Mouse (Mus musculus) liver, postnatal 0 days (tissue): ENCODE measurements around the gene Olfr1047. TPM values are rescaled to one million over a fixed set of nuclear protein-coding genes. Genes with fewer than 3 reads are reported as not detected.
"Not testable (repeated sequence)": the region's sequence is repeated elsewhere in the genome, so short reads cannot be mapped to it uniquely, and the experiment has no call there.

ENCODE experiments used
- ATAC-seq: fragments of 200-750 bp; cut with Nextera tagmentation; 2 replicates; pipeline ENCODE4 v1.8.0; 2017; ENCODE audit warnings: mild to moderate bottlenecking, moderate library complexity
- DNase-seq: peaks from one replicate; pipeline ENCODE4 v3.0.0-alpha.2; 2016
- H3K27ac ChIP-seq: fragments of 300-500 bp; sonication (generic); 2 replicates; pipeline ENCODE4 v1.5.1; 2014; ENCODE audit warnings: antibody characterized with exemption, moderate library complexity, mild to moderate bottlenecking, low read depth
- H3K27me3 ChIP-seq: fragments of 300-500 bp; sonication (generic); 2 replicates; pipeline ENCODE4 v1.6.1; 2014; ENCODE audit warnings: low read length, control low read depth, mixed read lengths; ENCODE audit not compliant: insufficient read depth
- H3K36me3 ChIP-seq: fragments of 300-500 bp; sonication (generic); replicated peaks from 2 replicates; pipeline ENCODE4 v1.6.1; 2014; ENCODE audit warnings: mild to moderate bottlenecking, control low read depth, low read length, moderate library complexity, mixed read lengths; ENCODE audit not compliant: insufficient read depth
- H3K4me1 ChIP-seq: fragments of 300-500 bp; sonication (generic); 2 replicates; pipeline ENCODE4 v1.6.1; 2014; ENCODE audit warnings: antibody characterized with exemption, mild to moderate bottlenecking, control low read depth; ENCODE audit not compliant: insufficient read depth
- H3K4me2 ChIP-seq: fragments of 300-500 bp; sonication (generic); 2 replicates; pipeline ENCODE4 v1.6.1; 2014; ENCODE audit warnings: low read depth, mild to moderate bottlenecking, low read length, moderate library complexity, mixed read lengths
- H3K4me3 ChIP-seq: fragments of 300-500 bp; sonication (generic); 2 replicates; pipeline ENCODE4 v1.5.1; 2014; ENCODE audit warnings: low read depth, low read length
- H3K9ac ChIP-seq: fragments of 300-500 bp; sonication (generic); replicated peaks from 2 replicates; pipeline ENCODE4 v1.6.1; 2014; ENCODE audit warnings: mild to moderate bottlenecking, moderate library complexity
- H3K9me3 ChIP-seq: fragments of 300-500 bp; sonication (generic); 2 replicates; pipeline ENCODE4 v1.6.1; 2016; ENCODE audit warnings: mild to moderate bottlenecking, control low read depth, low read length, mixed read lengths
- CTCF ChIP-seq: sonication (generic); IDR thresholded peaks from 2 replicates; pipeline ENCODE4 v1.5.1; 2016; ENCODE audit warnings: antibody characterized with exemption, low read depth
- EP300 ChIP-seq: IDR thresholded peaks from 2 replicates; pipeline ENCODE4 v1.6.1; 2016; ENCODE audit warnings: antibody characterized with exemption, low read depth, mild to moderate bottlenecking
- WGBS: fragments of 180-500 bp; shearing (Covaris S2); extraction: QIAGEN DNeasy Blood & Tissue Kit; methylation state at CpG from one replicate; pipeline ENCODE4 v1.1.7; 2014; ENCODE audit not compliant: insufficient replicate concordance; 5-methylcytosine and 5-hydroxymethylcytosine counted together
- polyA plus RNA-seq: library from polyadenylated mRNA; unstranded; fragments of >200 nt; fragmentation: Nextera tagmentation; extraction: Ambion mirVana; gene quantifications from 2 replicates; pipeline ENCODE4 v1.2.1, GENCODE M21; 2015

The Olfr1047 gene
- not detected in 2 replicates for polyA plus RNA-seq

DNA sequence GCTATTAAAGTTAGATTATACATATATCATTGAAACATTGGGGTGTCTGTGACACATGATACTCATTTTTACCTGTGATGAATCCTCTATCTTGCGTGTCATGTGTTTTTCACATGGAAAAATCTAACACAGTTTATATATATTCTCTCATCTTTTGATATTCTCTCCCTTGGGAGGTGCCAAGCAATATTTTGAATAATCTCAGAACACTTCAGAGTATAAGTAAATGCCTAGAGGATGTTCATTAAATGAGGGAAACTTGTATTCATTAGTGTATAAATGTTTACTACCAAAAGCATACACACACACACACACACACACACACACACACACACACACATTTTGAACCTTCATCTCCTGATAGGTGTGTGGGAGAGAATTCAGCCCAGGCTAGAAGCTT is at the start of gene Olfr1047:
Gene Olfr1047, minus strand, starts transcription at position 101 of the 400 bp plus-strand sequence.
- DNase-seq, result no peak
- no peaks in the 10 kb centered on the region for H3K36me3 ChIP-seq
- TF ChIP-seq CTCF (no peak), EP300 (no peak)
- no peaks in the 10 kb centered on the region for H3K27me3 ChIP-seq
- H3K4me3 ChIP-seq, result no peak within 1 kb of the TSS
- H3K9ac ChIP-seq, result no peak within 1 kb of the TSS
- H3K27ac ChIP-seq, result no peak within 1 kb of the TSS
- no peaks in the 10 kb centered on the region for H3K9me3 ChIP-seq
- no peak within 1 kb of the TSS for H3K4me2 ChIP-seq
- H3K4me1 ChIP-seq, result no peaks in the 10 kb centered on the region
- WGBS, result 88% methylated on average over 1 of the region's 1 CpGs
- ATAC-seq, result no peak

DNA sequence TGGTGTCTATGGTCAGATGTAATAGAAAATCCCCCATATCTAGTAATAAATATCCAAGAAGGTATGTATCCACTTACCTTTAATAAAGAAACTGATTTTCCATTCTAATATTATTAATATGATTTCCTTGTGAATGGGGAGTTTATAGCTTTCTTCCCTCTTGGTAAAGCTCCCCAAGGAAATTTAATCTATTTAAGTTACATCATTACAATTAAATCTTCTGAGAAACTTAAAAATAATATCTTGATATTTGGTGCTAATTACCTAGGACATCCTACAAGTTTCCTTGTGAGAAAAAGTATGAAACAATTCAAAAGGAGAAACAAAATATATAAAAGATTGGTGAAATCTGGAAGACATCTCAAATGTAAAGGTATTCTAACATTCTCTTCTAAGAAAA is 47.8 kb upstream of the Olfr1047 start, which contains the start of gene Olfr1051:
Gene Olfr1051, minus strand, starts transcription at position 101 of the 400 bp plus-strand sequence.
- not testable (repeated sequence) for H3K36me3 ChIP-seq, H3K27me3 ChIP-seq, DNase-seq, H3K9ac ChIP-seq, H3K4me3 ChIP-seq, H3K4me2 ChIP-seq, H3K27ac ChIP-seq, H3K4me1 ChIP-seq, ATAC-seq, H3K9me3 ChIP-seq

DNA sequence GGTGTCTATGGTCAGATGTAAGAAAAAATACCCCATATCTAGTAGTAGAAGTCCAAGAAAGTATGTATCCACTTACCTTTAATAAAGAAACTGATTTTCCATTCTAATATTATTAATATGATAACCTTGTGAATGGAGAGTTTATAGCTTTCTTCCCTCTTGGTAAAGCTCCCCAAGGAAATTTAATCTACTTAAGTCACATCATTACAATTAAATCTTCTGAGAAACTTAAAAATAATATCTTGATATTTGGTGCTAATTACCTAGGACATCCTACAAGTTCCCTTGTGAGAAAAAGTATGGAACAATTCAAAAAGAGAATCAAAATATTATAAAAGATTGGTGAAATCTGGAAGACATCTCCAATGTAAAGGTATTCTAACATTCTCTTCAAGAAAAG is 27.0 kb upstream of the Olfr1047 start, which contains the start of gene Olfr1049:
Gene Olfr1049, minus strand, starts transcription at position 101 of the 400 bp plus-strand sequence.
- not testable (repeated sequence) for H3K4me3 ChIP-seq, H3K27me3 ChIP-seq, DNase-seq, ATAC-seq, H3K9me3 ChIP-seq, H3K36me3 ChIP-seq, H3K4me2 ChIP-seq, H3K27ac ChIP-seq, H3K9ac ChIP-seq, H3K4me1 ChIP-seq

- Histone ChIP-seq H3K27me3 (no peaks in the 10 kb centered on the region), H3K27ac (no peak within 1 kb of the TSS), H3K4me1 (no peaks in the 10 kb centered on the region), H3K36me3 (no peaks in the 10 kb centered on the region), H3K9ac (no peak within 1 kb of the TSS), H3K4me2 (no peak within 1 kb of the TSS), H3K4me3 (no peak within 1 kb of the TSS), H3K9me3 (no peaks in the 10 kb centered on the region)
- TF ChIP-seq EP300, result no peak
- no peak for TF ChIP-seq CTCF
- ATAC-seq (no peak), DNase-seq (no peak)
Measured at GRCm38 (mm10) chr2:86240189-86240588, 9.0 kb upstream of the Olfr1047 start, which contains the start of gene Olfr1048. TSS of gene Olfr1048 (minus strand) at chr2:86240289.

DNA sequence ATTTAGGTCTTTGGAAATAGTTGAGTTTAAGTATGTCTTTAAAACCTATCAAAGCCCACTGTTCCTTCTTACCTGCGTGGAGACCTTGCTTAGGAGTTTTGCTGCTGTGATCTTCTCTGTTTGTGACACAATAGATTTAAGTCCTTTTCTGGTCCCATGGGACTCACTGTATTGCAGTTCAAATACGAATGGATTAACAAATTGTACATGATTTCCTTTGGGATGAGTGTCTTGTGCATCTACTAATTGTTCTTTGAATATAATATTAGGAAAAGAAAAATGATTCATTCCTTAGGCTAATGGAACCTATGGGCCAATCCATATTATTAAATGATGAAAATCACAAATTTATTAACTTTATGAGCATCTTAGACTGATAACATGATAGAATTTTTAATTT is 12.0 kb downstream of the Olfr1047 start, which contains the start of gene Olfr1046:
Gene Olfr1046, minus strand, starts transcription at position 101 of the 400 bp plus-strand sequence.
- WGBS, result 78% methylated on average over 2 of the region's 2 CpGs
- Histone ChIP-seq H3K27me3 (no peaks in the 10 kb centered on the region), H3K4me1 (no peaks in the 10 kb centered on the region), H3K4me3 (no peak within 1 kb of the TSS), H3K9ac (no peak within 1 kb of the TSS), H3K4me2 (no peak within 1 kb of the TSS), H3K36me3 (no peaks in the 10 kb centered on the region), H3K27ac (no peak within 1 kb of the TSS), H3K9me3 (no peaks in the 10 kb centered on the region)
- ATAC-seq (no peak), DNase-seq (no peak)
- no peak for TF ChIP-seq CTCF
- TF ChIP-seq EP300, result no peak

DNA sequence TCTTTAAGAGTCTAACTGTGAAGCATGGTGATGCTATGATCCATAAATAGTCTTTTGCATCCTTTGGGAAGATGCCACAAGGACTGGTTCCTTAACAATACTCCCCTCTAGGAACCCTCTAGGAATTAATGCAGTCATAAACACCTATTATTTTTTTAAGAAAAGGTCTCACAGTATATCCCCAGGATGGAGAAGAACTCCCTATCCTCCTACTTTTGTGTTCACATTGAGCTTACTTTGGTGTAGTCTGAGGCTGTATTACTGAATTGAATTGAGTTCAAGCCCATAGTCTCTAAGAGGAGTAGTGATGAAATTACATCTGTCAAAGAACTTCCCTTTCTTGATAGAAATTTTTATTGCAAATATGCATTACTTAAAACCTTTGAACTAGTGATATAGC is 28.3 kb downstream of the Olfr1047 start, which contains the start of gene Olfr1045:
Gene Olfr1045, minus strand, starts transcription at position 101 of the 400 bp plus-strand sequence.
- ATAC-seq, result no peak
- no peak within 1 kb of the TSS for H3K4me2 ChIP-seq
- TF ChIP-seq CTCF (no peak), EP300 (no peak)
- no peaks in the 10 kb centered on the region for H3K27me3 ChIP-seq
- no peak within 1 kb of the TSS for H3K9ac ChIP-seq
- H3K9me3 ChIP-seq, result no peaks in the 10 kb centered on the region
- H3K36me3 ChIP-seq, result no peaks in the 10 kb centered on the region
- no peaks in the 10 kb centered on the region for H3K4me1 ChIP-seq
- H3K4me3 ChIP-seq, result no peak within 1 kb of the TSS
- no peak for DNase-seq
- no peak within 1 kb of the TSS for H3K27ac ChIP-seq

GRCm38 (mm10) chr2:86195863-86196262 is 35.3 kb downstream of the Olfr1047 start:
- no peaks in the 10 kb centered on the region for H3K4me1 ChIP-seq
- DNase-seq (no peak), ATAC-seq (peak; percentile 45; the same call in 1 of the 2 replicates)
- H3K9ac ChIP-seq, result no peak overlapping the region
- H3K4me2 ChIP-seq, result no peak overlapping the region
- TF ChIP-seq EP300 (no peak), CTCF (no peak)
- H3K27ac ChIP-seq, result no peak overlapping the region
- 29% methylated on average over 1 of the region's 1 CpGs for WGBS
- no peak overlapping the region for H3K4me3 ChIP-seq
- no peaks in the 10 kb centered on the region for H3K9me3 ChIP-seq
- no peaks in the 10 kb centered on the region for H3K27me3 ChIP-seq
- H3K36me3 ChIP-seq, result no peaks in the 10 kb centered on the region
